Mouse (Mus musculus): ENCODE results near the gene Ercc4. TPM values are rescaled to one million over a fixed set of nuclear protein-coding genes. Genes with fewer than 3 reads are reported as not detected.

Ercc4 gene
- polyA plus RNA-seq, 1 experiment from 2014 or later: 7.0 TPM

DNA sequence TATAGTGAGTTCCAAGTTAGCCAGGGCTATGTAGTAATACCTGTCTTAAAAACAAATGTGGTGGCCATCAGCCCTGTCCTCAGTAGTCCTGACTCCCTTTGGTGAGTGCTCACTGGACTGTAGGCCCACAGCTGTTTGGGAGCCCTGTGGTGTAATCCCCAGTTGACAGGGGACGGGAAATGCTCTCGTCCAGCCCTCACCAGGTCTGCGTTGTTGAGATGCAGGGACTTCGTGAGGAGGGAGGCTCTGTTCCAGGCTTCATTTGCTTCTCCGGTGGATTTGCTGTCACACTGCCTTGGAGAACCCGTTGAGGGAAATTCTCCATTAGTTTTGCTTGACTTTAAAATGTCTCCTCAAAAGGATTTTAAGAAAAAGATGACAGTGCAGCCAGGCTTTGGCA is 41.3 kb downstream of the Ercc4 start:
- Histone ChIP-seq H3K36me3 (peaks cover 33% of the 10 kb centered on the region), H3K27ac (no peak overlapping the region), H3K4me1 (replicated peaks) (no peaks in the 10 kb centered on the region), H3K27me3 (no peaks in the 10 kb centered on the region), H3K4me2 (no peak overlapping the region), H3K9me3 (replicated peaks) (no peaks in the 10 kb centered on the region), H3K4me3 (no peak overlapping the region), H3K9ac (no peak overlapping the region)
- WGBS: 75% methylated on average over 6 of the region's 6 CpGs
- no peak for ATAC-seq (replicated peaks; ENCODE audit: insufficient number of reproducible peaks, insufficient read depth, low FRiP score, low read depth)

DNA sequence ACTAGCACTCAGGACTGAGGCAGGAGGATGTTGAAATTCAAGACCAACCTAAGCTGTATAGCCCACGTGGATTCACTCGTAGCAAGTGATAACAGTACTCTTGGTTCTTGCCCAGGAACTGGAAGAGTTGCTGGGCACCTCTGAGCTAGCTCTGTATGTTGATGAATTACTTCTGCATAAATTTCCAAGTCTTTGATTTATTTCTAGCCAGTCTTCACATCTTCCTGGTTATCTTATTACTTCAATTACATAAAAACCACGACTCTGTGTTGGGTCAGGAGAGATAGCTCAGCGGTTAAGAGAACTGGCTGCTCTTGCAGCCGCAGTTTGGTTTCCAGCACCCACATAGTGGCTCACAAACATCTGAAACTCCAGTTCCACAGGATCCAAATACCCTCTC is 43.0 kb downstream of the Ercc4 start:
- no peaks in the 10 kb centered on the region for H3K27me3 ChIP-seq

DNA sequence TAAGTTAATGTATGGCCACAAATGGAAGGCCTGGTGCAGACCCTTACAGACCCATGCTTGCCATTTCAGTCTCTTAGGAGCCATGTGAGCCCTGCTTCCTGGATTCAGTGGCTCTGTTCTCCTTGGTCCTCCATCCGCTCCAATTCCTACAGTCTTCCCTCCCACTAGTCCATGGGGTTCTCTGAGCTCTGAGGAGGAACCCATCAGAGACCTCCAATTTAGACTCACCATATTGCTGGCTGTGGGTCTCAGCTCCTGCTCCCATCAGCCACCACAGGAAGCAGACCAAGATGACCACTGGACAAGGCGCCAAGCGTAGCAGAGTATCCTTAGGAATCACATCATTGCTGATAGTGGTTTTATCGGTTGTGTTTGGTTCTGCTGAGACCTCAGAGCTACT is 43.7 kb downstream of the Ercc4 start:
- H3K9ac ChIP-seq: no peak overlapping the region
- no peak for ATAC-seq (replicated peaks; ENCODE audit: insufficient number of reproducible peaks, insufficient read depth, low FRiP score, low read depth)
- 82% methylated on average over 4 of the region's 4 CpGs for WGBS
- no peaks in the 10 kb centered on the region for H3K27me3 ChIP-seq
- no peak overlapping the region for H3K4me3 ChIP-seq
- H3K27ac ChIP-seq: no peak overlapping the region
- no peaks in the 10 kb centered on the region for H3K9me3 ChIP-seq (replicated peaks)
- H3K4me1 ChIP-seq (replicated peaks): peaks cover 8% of the 10 kb centered on the region
- no peak overlapping the region for H3K4me2 ChIP-seq
- H3K36me3 ChIP-seq: peaks cover 15% of the 10 kb centered on the region

More for the DNA sequence above, 43.0 kb downstream of the Ercc4 start:
- no peak for ATAC-seq (replicated peaks; ENCODE audit: insufficient number of reproducible peaks, insufficient read depth, low FRiP score, low read depth)
- 71% methylated on average over 5 of the region's 5 CpGs for WGBS
- H3K4me1 ChIP-seq (replicated peaks): peaks cover 4% of the 10 kb centered on the region
- H3K9ac ChIP-seq: no peak overlapping the region
- no peak overlapping the region for H3K4me3 ChIP-seq
- H3K36me3 ChIP-seq: peaks cover 20% of the 10 kb centered on the region
- no peak overlapping the region for H3K4me2 ChIP-seq
- no peak overlapping the region for H3K27ac ChIP-seq
- no peaks in the 10 kb centered on the region for H3K9me3 ChIP-seq (replicated peaks)

DNA sequence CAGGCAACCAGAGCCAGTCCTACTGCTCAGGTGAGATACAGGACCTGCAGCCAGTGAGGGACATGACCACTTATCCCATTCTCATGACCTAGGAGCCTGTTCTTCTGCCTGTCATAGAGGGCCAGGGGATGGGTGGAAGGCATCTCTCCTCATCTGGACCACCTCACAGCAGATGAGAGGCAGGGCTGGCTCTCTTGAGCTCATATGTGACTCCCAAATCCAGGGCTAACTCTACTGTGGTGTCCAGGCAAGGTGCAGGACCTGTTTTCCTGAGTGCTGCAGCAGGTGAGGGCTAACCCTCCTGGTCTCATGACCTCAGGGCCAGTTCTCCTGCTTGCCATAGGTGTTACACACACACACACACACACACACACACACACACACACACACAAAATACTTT is 44.9 kb downstream of the Ercc4 start:
- Histone ChIP-seq H3K9me3 (replicated peaks) (no peaks in the 10 kb centered on the region), H3K4me1 (replicated peaks) (peaks cover 14% of the 10 kb centered on the region), H3K4me3 (no peak overlapping the region), H3K4me2 (no peak overlapping the region), H3K27me3 (no peaks in the 10 kb centered on the region), H3K36me3 (peaks cover 5% of the 10 kb centered on the region; the same call in 1 of the 2 replicates), H3K27ac (no peak overlapping the region), H3K9ac (no peak overlapping the region)
- no peak for ATAC-seq (replicated peaks; ENCODE audit: insufficient number of reproducible peaks, insufficient read depth, low FRiP score, low read depth)

DNA sequence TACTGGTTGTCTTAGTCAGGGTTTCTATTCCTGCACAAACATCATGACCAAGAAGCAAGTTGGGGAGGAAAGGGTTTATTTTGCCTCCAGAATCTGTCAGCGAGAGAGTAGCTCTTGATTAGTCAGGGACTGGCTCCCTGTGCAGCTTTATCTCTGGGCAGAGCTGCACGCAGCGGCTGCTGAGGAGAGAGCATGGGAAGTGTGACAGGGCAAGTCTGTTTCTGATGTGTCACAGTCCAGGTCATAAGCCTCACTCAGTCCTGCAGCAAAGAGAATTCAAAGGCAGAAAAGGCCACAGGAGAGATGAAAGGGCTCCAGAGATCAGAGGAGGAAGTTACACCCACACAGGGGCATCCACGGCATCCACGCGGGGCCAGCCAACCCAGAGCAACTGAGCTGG is 47.8 kb downstream of the Ercc4 start:
- peaks cover 21% of the 10 kb centered on the region for H3K4me1 ChIP-seq (replicated peaks)
- no peak overlapping the region for H3K4me2 ChIP-seq
- no peaks in the 10 kb centered on the region for H3K27me3 ChIP-seq
- H3K9me3 ChIP-seq (replicated peaks): no peaks in the 10 kb centered on the region
- no peaks in the 10 kb centered on the region for H3K36me3 ChIP-seq
- no peak overlapping the region for H3K27ac ChIP-seq
- no peak overlapping the region for H3K9ac ChIP-seq
- no peak overlapping the region for H3K4me3 ChIP-seq
- ATAC-seq (replicated peaks; ENCODE audit: insufficient number of reproducible peaks, insufficient read depth, low FRiP score, low read depth): no peak
- WGBS: 8% methylated on average over 6 of the region's 6 CpGs

DNA sequence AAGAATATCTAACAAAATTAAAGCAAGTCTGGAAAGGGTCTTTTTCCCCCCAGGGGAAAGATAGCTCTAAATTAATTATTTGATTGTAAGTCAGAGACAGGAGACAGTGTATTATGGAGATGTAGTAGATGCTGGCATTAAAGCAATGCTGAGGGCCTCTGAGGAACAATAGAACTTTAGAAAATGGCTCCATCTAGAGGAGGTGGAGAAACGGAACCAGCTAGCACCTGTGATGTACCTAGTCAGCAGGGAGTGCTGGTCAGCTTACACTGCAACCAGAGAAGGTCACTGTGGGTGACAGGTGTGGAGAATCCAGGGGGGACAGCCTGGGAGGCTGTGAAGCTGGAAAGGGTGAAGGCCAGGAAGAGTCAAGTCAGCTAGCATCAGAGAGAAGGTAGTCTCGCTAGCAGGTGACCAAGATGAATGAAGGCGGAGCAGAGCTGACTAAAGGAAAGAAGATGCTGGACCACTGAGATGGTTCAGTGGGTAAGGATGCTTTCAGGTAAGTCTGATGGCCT is 48.7 kb downstream of the Ercc4 start:
- Histone ChIP-seq H3K4me1 (replicated peaks) (peaks cover 21% of the 10 kb centered on the region), H3K4me2 (no peak overlapping the region), H3K9ac (no peak overlapping the region), H3K4me3 (no peak overlapping the region), H3K9me3 (replicated peaks) (no peaks in the 10 kb centered on the region), H3K36me3 (no peaks in the 10 kb centered on the region), H3K27ac (no peak overlapping the region), H3K27me3 (no peaks in the 10 kb centered on the region)
- 70% methylated on average over 3 of the region's 3 CpGs for WGBS
- no peak for ATAC-seq (replicated peaks; ENCODE audit: insufficient number of reproducible peaks, insufficient read depth, low FRiP score, low read depth)

DNA sequence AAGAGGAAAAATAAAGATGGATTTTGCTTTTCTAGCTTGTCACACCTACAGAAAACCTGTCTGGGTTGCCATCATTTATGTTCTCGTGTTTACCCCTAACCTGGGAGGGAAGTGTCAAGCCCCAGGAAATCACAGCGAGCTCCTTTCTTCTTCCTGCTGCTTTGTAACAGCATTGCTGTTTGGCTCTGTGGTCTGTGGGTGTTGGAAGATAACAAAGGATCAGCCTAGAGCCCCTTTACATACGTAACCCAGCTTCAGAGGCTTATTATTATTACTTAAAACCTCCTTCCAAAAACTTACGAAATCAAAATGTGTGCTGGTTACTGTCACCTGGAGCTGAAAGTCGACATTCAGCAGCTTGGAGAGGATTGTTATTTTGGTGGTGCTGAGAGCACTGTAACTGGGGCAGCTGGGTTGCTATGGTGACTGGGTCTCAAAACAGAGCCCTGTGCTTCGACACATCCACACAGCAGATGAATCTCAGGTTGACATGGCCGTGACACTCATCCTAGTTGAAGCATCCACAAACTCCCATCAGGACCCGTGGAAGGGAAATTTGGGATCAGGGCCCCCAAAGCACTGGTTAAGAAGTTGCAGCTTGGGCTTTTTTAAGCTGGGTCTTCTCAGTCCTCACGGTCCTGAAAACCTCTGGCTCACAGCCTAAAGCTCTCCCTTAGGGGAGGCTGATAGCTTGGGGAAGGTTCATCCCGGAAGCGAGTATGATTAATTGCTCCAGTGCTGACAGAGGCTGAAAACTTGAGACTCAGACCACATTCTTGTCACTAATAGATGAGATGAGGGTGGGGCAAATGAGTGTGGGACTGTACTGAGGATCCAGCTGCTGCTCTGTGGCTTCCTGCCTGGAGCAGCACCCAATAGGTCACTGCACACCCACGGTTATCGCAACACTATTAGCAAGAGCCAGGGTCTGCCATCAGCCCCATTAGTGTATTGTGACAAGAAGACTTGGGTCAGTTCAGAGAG is 49.7 kb downstream of the Ercc4 start:
- Histone ChIP-seq H3K9me3 (replicated peaks) (no peaks in the 10 kb centered on the region), H3K27me3 (no peaks in the 10 kb centered on the region), H3K9ac (no peak overlapping the region), H3K4me1 (replicated peaks) (peaks cover 21% of the 10 kb centered on the region), H3K4me3 (no peak overlapping the region), H3K4me2 (peak overlapping the region; percentile 68), H3K27ac (0 out of 2 replicates have a peak overlapping the region, but pooled peaks have one; percentile 16), H3K36me3 (no peaks in the 10 kb centered on the region)
- peak; percentile 44; the same call in 1 of the 2 replicates for ATAC-seq (replicated peaks; ENCODE audit: insufficient number of reproducible peaks, insufficient read depth, low FRiP score, low read depth)
- WGBS: 23% methylated on average over 13 of the region's 13 CpGs

DNA sequence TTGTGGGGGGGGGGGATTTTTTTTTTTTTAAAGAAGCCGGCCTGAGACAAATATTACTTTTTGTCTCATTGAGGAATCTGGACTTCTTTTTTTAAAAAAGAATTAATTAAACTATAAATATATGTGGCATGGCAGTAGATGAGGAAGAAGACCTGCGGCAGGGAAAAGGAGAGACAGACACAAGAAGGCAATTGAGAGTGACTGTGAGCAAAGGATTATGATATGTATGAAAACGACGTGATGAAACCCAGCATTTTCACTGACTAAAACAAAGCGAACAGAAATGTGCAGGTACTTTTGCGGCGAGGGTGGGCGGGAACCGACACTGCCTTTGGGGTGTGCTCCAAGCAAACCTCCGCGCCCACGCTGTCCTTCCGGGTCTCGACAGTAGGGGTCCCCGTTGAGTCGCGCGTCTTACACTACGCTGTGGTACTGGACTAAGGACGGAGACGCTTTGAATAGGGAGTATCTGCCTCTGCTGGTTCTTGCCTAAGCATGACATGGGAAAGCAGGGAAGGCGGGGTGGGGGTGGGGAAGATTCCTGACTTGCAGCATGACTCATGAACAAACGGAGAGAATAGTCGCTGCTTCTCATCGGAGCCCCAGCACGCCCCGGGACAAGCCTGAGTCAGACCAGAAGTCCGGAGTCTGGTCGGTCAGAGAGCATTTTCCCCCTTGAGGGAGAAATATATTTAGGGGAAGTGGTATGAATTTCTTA is 50.6 kb downstream of the Ercc4 start:
- Histone ChIP-seq H3K36me3 (no peaks in the 10 kb centered on the region), H3K27ac (peak overlapping the region; percentile 43; the same call in 1 of the 2 replicates), H3K9me3 (replicated peaks) (no peaks in the 10 kb centered on the region), H3K4me1 (replicated peaks) (peaks cover 21% of the 10 kb centered on the region), H3K9ac (peak overlapping the region; percentile 41; the same call in 1 of the 2 replicates), H3K4me3 (peak overlapping the region; percentile 41), H3K4me2 (peak overlapping the region; percentile 68), H3K27me3 (no peaks in the 10 kb centered on the region)
- WGBS: 4% methylated on average over 29 of the region's 29 CpGs
- peak; percentile 96 for ATAC-seq (replicated peaks; ENCODE audit: insufficient number of reproducible peaks, insufficient read depth, low FRiP score, low read depth)

DNA sequence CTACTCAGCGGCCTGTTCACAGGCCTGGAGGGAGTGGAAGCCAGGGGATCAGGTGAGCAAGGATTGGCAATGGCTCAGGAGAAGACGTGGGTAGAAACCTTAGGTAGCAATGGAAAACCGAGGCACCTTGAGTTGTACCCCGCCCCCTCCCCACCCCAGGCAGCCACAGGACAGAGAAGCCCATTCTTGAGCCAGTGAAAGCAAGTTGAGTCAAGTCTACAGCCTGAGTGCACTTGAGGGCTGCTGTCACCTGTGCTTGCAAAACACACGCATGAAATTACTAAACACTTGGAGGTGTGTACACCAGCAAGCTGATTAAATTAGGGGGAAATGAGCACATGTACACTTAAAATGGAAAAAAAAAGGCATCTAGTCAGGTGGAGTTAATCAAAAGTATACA is 52.0 kb downstream of the Ercc4 start:
- no peak overlapping the region for H3K4me3 ChIP-seq
- no peak overlapping the region for H3K9ac ChIP-seq
- WGBS: 79% methylated on average over 5 of the region's 5 CpGs
- no peak overlapping the region for H3K4me2 ChIP-seq
- no peak for ATAC-seq (replicated peaks; ENCODE audit: insufficient number of reproducible peaks, insufficient read depth, low FRiP score, low read depth)
- no peaks in the 10 kb centered on the region for H3K27me3 ChIP-seq
- H3K27ac ChIP-seq: no peak overlapping the region
- peaks cover 21% of the 10 kb centered on the region for H3K4me1 ChIP-seq (replicated peaks)
- no peaks in the 10 kb centered on the region for H3K9me3 ChIP-seq (replicated peaks)
- no peaks in the 10 kb centered on the region for H3K36me3 ChIP-seq

DNA sequence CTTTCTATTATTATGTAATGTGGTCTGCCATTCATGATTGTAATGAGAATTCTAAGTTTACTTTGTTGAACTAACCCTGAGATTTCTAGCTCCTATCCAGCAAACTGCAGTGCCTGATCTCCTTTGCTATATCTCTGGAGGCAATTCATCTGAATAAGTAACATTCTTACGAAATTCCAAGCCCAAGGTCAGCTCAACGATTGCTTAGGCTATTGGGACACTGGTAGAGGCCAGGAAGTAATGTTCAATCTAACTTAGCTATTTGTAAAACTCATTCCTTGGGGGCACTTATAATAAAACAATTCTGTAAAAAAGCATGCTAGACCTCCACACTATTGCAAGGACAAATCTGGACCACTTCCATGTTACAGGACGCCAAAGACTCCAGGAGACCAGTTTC is 58.2 kb downstream of the Ercc4 start:
- WGBS: 69% methylated on average over 3 of the region's 3 CpGs
- Histone ChIP-seq H3K9me3 (replicated peaks) (no peaks in the 10 kb centered on the region), H3K4me1 (replicated peaks) (no peaks in the 10 kb centered on the region), H3K36me3 (no peaks in the 10 kb centered on the region), H3K27ac (no peak overlapping the region), H3K4me3 (no peak overlapping the region), H3K9ac (no peak overlapping the region), H3K4me2 (no peak overlapping the region), H3K27me3 (no peaks in the 10 kb centered on the region)
- no peak for ATAC-seq (replicated peaks; ENCODE audit: insufficient number of reproducible peaks, insufficient read depth, low FRiP score, low read depth)

DNA sequence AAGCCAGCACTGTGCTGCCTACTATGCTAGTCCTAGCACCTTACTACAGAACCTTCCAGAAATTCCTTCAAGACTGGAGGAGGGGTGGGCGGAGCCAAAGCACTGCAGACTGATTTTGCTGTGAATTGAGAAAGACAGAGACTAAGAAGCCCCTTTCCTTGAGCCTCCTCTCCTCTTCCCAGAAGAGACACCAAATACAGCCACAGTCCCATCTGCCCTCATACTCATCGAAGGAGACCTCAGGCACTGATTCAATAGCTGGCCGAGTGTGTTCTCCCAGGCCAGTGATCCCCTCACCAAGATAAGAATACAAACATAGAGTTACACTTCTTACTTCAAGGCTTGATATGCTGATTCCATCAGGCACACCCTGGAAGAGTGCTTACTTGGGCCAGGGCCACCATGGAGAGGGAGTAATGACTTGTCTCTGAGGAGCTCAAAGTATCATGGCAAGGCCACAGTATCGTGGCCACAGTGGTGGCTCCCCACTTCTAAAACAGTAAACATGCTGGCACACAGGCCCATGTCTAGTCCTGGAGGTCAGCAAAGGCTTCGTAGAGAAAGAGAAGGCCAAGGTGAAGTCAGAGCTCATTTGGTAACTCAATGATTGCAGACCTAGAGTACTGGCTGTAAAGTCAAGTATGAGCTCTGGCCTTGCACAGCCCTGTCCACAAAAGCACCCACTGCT is 63.7 kb downstream of the Ercc4 start:
- H3K4me3 ChIP-seq: no peak overlapping the region
- H3K36me3 ChIP-seq: no peaks in the 10 kb centered on the region
- ATAC-seq (replicated peaks; ENCODE audit: insufficient number of reproducible peaks, insufficient read depth, low FRiP score, low read depth): no peak
- no peaks in the 10 kb centered on the region for H3K27me3 ChIP-seq
- no peaks in the 10 kb centered on the region for H3K9me3 ChIP-seq (replicated peaks)
- no peak overlapping the region for H3K27ac ChIP-seq
- no peak overlapping the region for H3K9ac ChIP-seq
- no peaks in the 10 kb centered on the region for H3K4me1 ChIP-seq (replicated peaks)
- 88% methylated on average over 5 of the region's 5 CpGs for WGBS
- H3K4me2 ChIP-seq: no peak overlapping the region

All from heart, embryonic 15.5 days (tissue).